Mouse (Mus musculus): ENCODE data around the gene Rcc1l.

The Rcc1l gene

GRCm38 (mm10) chr5:134170167-134170566 is 6.4 kb downstream of the Rcc1l start:
- DNase-seq (ENCODE audit: low spot score in 2 of 2): no peak

DNA sequence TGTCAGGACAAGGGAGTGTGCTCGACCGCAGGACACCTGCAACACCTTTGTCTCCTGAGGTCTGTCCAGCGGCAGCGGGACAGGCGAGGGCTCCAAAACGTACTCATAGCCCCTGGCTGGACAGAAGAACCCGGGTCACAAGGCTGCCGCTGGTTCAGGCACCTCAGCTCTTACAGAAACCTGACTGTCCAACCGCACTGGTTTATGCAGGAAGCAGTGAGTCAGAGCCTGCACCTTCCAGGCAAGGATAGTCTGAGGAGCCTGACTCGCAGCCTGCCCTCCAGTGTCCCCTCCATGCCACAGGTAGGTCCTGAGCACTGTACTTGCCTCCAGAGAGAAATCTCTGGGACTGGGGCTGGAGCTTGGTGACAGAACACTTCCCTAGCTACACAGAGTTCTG is 7.3 kb downstream of the Rcc1l start:
- no peak for DNase-seq (ENCODE audit: low spot score in 2 of 2)

- DNase-seq (ENCODE audit: low spot score in 2 of 2): no peak
These were observed 8.5 kb downstream of the Rcc1l start for GRCm38 (mm10) chr5:134168033-134168432.

DNA sequence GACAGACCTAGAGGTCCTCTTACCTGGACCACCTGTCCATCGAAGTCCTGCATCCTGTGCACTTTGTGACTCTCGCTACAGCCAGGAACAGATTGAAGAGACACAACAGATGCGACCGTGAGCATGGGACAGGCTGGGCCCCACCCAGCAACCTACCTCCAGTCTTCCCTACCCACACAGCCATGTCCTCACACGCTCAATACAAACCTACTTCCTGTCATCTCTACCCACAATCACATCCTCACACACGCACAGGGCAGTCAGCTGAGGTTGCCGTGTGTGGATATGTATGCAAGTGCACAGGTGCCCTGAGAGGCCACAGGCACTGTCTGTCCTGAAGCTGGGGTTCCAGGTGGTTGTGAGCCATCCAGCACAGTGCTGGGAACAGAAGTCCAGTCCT is 9.9 kb downstream of the Rcc1l start:
- DNase-seq (ENCODE audit: low spot score in 2 of 2): no peak

- no peak for DNase-seq (ENCODE audit: low spot score in 2 of 2)
These were observed 11.9 kb downstream of the Rcc1l start for GRCm38 (mm10) chr5:134164688-134165087.

GRCm38 (mm10) chr5:134155916-134156466 is 20.6 kb downstream of the Rcc1l start:
- DNase-seq (ENCODE audit: low spot score in 2 of 2): no peak

- no peak for DNase-seq (ENCODE audit: low spot score in 2 of 2)
These were observed 24.7 kb downstream of the Rcc1l start for GRCm38 (mm10) chr5:134151895-134152294.

DNA sequence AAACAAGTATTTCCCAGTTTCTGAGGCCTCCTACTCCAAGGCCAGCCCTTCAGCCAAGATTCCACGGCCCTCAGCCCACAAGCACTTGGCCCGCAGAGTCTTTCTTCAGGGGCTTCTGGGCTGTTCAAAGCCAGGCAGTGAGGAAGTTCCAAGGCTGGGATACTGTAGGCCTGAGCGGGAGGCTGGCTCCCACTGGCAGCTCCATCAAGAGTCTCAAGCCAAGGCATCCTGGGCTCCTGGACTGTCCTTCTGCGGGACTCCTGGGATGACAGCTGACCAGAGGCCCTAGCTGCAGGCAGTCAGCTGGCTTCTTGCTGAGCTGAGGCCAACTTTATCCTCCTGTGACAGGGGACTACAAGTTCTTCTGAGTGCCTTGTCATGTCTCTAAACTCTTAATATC is 28.4 kb downstream of the Rcc1l start:
- no peak for DNase-seq (ENCODE audit: low spot score in 2 of 2)

DNA sequence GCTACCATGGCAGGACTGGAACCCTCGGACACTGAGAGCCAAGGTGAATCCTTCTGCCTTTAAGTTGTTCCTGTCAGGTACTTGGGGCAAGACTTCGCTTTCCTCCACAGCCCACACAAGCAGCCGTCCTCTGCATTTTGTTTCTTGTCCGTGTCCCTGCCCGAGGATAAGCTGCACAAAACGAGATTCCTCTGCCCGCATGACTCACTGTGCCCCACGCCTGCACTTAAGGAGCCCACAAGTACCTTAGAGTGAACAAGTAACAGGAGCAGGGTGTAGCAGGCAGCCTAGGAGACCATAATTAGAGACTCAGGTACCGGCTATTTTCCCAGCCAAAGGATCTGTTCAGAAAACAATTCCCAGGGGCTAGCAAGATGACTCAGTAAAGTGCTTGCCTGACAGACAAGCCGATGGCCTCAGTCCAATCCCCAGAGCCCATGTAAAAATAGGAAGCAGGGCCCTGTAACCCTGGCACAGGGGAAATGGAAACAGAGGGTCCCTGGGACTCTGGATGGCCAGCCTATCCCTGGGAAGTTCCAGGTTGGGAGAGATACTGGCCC is 29.3 kb downstream of the Rcc1l start:
- no peak for DNase-seq (ENCODE audit: low spot score in 2 of 2)

- no peak for DNase-seq (ENCODE audit: low spot score in 2 of 2)
These were observed 31.6 kb downstream of the Rcc1l start for GRCm38 (mm10) chr5:134144986-134145385.

DNA sequence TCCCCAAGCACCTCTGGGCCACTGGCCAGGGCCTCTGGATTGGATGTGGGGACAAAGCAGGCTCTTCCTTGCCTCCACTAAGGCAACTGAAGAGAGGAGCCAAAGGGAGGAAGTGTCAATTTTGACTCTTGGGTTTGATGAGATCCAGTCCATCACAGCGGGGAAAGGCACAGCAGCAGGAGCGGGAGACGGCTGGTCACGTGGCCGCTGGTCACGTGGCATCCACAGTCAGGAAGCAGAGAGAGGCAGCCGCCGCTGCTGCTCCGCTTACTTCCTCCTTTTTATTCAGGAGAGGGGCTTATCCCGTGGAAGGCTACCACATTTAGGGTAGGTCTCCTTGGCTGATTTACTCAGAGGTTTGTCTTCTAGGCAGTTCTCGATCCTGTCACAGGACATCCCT is 34.2 kb downstream of the Rcc1l start:
- no peak for DNase-seq (ENCODE audit: low spot score in 2 of 2)

DNA sequence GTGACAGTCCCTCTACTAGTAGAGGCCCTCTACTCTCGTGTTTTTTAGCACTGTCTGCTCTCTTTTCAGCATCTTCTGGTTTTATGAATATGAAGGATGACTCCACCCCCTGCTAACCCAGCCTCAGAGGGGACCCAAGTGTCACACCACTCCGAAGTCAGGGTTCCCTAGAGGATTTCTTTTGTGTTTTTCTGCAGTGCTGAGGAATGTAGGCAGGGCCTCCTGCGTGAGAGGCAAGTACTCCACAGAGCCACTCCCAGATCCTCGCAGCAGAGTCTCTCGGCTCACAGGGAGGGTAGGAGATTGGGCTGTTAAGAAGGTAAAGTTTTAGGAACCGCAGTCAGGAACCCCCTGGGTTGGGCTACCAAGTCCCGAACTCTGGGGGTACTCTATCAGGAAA is 35.3 kb downstream of the Rcc1l start:
- DNase-seq (ENCODE audit: low spot score in 2 of 2): no peak

DNA sequence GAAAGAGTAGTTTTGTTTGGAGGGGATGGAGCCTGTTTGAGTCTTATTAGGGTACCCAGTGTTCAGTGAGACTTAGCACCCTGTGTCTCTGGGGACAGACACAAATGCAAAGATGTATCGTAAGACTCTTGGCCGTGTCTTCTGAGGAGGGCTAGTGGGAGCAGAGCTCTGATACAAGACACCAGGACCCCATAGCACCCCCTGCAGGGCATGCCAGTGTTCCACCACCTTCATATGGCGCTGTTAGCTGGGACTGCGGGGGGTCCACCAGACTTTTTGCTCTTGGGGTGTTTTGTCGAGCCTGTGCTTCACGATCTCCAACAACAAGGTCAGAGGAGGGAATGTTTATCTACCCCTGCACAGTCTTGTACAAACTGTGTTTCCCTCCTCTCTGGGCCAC is 37.1 kb downstream of the Rcc1l start:
- DNase-seq (ENCODE audit: low spot score in 2 of 2): no peak

DNA sequence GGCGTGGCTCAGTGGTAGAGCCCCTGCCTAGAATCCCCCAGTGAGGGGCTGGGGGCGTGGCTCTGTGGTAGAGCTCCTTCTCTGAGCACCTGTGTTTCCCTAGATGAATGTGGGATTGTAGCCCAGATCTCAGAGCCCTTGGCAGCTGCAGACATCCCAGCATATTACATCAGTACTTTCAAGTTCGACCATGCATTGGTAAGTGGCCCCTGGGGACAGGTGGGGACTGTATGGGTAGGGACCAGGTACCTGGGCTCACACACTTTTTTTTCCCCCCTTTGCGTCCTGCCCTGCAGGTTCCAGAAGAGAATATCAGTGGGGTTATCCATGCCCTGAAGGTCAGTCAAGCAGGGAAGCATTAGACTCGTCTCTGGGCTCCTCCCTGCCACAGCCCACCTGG is 38.6 kb downstream of the Rcc1l start:
- DNase-seq (ENCODE audit: low spot score in 2 of 2): no peak

DNA sequence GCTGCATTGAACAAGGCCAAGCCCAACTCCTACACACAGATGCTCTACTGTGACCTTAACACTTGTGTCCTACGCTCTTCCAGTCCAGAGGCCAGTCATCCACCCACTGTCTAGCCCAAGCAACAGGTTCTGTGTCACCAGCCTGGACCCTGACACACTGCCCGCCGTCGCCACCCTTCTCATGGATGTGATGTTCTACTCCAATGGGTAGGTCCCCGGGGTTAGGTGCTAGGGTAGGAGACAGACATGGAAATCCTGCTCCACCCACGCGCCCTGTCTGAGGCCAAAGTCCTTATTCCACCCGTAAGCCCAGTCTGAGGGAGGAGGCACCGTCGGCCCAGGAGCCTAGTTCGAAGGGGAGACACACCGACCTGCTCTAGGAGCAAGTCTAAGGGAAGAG is 40.6 kb downstream of the Rcc1l start:
- DNase-seq (ENCODE audit: low spot score in 2 of 2): no peak

- no peak for DNase-seq (ENCODE audit: low spot score in 2 of 2)
These were observed 45.0 kb downstream of the Rcc1l start for GRCm38 (mm10) chr5:134131586-134131985.

DNA sequence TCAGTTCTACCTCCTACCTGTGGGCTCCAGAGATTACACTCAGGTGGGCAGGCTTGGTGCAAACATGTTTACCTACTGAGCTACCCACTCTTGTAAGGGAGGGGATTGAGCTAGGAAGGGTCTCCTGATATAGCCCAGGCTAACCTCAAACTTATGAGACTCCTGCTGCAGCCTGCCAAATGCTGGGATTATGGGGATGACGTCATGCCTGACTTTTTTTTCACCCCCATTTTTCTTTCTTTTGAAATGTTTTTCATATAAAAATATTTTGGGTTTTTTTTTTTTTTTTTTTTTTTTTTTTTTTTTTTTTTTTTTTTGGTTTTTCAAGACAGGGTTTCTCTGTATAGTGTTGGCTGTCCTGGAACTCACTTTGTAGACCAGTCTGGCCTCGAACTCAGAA is 50.3 kb downstream of the Rcc1l start:
- DNase-seq (ENCODE audit: low spot score in 2 of 2): no peak

DNA sequence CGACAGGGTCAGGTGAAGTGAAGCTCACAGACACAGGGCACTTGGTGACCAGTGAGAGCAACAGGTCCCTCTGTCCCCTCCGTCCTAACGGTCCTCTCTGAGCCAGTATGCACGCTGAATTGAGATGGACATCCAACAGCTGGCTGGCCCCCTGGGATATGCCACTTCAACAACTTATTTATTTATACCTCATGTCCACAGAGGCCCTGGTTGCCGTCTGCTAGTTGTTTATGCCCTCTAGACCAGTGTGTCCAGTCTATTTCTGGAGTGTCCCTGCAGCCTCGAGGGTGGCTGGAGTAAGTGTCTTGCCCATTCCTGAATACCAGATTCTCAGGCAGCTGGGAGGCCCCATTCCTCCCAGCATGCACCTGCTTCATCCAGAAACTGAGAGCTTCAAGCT is 52.7 kb downstream of the Rcc1l start:
- DNase-seq (ENCODE audit: low spot score in 2 of 2): no peak

DNA sequence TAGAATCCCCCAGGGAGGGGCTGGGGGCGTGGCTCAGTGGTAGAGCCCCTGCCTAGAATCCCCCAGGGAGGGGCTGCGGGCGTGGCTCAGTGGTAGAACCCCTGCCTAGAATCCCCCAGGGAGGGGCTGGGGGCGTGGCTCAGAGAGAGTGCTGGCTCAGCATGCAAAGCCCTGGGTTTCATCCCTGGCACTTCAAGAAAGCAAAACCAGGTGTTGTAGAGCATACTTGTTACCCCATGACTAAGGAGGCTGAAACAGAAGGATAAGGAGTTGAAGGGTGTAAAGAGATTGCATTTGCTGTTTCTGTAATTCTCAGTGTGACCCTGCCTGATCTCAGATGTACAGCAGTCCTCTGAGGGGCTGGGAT is 54.7 kb downstream of the Rcc1l start:
- no peak for DNase-seq (ENCODE audit: low spot score in 2 of 2)

DNA sequence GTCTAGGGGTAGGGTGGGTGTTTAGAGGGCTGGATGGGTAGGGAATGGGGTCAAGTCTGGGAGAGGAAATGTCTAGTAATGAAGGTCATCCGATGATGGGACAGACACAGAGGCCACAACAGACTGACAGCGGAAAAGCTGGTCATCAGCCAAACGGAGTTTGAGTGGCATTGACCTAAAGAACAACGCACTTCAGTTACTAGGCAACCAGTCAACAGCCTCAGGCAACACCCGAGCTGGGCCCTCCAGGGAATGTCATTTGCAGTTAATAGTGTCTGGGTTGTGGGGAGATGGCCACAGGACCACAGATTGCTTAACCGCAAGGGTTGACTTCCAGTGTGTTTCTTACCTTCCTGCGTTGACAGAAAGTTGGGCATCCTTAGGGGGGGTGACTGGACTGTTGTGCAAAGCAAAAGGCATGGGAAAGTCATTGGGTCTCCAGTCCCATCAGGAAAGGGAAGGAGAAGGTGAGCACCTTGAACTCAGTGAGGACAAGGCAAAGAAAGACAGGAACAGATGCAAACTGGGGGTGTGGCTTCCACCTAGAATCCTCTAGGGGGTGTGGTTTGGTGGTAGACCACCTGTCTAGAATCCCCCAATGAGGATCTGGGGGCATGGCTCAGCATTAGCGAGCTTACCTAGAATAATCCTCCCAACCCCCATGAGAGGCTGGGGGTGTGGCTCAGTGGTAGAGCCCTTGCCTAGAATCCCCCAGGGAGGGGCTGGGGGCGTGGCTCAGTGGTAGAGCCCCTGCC is 55.3 kb downstream of the Rcc1l start:
- no peak for DNase-seq (ENCODE audit: low spot score in 2 of 2)

GRCm38 (mm10) chr5:134120135-134120534 is 56.4 kb downstream of the Rcc1l start:
- no peak for DNase-seq (ENCODE audit: low spot score in 2 of 2)

- DNase-seq (ENCODE audit: low spot score in 2 of 2): no peak
These were observed 57.0 kb downstream of the Rcc1l start for GRCm38 (mm10) chr5:134119481-134120120.

DNA sequence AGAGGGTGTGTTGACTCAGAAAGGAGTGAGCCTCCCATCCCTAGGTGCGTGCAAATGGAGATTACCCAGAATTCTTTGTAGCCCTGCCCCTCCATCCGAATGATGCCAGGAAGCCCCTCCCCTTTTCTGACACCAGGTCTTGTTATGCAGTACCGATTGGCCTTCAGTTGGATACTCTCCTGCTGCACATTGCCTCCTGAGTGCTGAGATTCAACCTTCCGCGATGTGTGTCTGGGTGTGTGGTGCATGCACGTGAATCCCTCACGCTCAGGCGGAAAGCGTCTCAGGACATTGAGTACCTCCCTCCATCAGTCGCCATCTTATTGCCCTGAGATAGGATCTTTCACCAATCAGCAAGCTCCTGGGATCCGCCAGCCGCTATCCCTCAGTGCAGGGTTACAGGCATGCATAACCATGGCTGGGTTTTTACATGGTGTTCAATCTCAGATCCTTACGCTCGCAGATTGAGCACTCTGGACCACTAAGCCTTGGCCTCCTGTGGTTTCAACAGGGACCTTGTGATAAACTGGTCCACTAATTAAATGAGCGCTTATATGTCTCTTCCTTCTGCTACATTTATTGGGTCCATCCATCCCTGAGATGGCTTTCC is 57.7 kb downstream of the Rcc1l start:
- no peak for DNase-seq (ENCODE audit: low spot score in 2 of 2)
